Mouse (Mus musculus) megakaryocyte, embryonic 14.5 days (primary cell): ENCODE results near the gene Fut7. TPM values are rescaled to one million over a fixed set of nuclear protein-coding genes. Genes with fewer than 3 reads are reported as not detected.

Source experiments
- H3K27me3 ChIP-seq: replicated peaks from 2 replicates; pipeline ENCODE3; 2012; ENCODE audit warnings: inconsistent platforms
- H3K36me3 ChIP-seq: replicated peaks from 2 replicates; pipeline ENCODE3; 2012; ENCODE audit warnings: low read length, inconsistent platforms, mixed read lengths
- H3K4me1 ChIP-seq: 2 replicates; pipeline ENCODE4 v1.6.1; 2012; ENCODE audit warnings: inconsistent platforms
- H3K4me3 ChIP-seq: replicated peaks from 2 replicates; pipeline ENCODE3; 2012; ENCODE audit warnings: moderate library complexity, mild to moderate bottlenecking, inconsistent platforms
- H3K9me3 ChIP-seq: 2 replicates; pipeline ENCODE4 v1.6.1; 2012; ENCODE audit warnings: inconsistent platforms
- FLI1 ChIP-seq: IDR thresholded peaks from 2 replicates; pipeline ENCODE4 v1.6.1; 2012; ENCODE audit warnings: low read length, inconsistent platforms, mixed read lengths
- GATA1 ChIP-seq: IDR thresholded peaks from 3 replicates; pipeline ENCODE4 v1.6.1; 2012; ENCODE audit warnings: mixed read lengths, low read length, inconsistent platforms, borderline replicate concordance
- polyA plus RNA-seq: library from polyadenylated mRNA; stranded (reverse); fragments of >175 nt; gene quantifications from 2 replicates; pipeline ENCODE4 v1.2.3, GENCODE M21; 2012; ENCODE audit warnings: low replicate concordance; ENCODE audit not compliant: insufficient read depth

Fut7 gene
- polyA plus RNA-seq, 1 experiment: 4.3 TPM

DNA sequence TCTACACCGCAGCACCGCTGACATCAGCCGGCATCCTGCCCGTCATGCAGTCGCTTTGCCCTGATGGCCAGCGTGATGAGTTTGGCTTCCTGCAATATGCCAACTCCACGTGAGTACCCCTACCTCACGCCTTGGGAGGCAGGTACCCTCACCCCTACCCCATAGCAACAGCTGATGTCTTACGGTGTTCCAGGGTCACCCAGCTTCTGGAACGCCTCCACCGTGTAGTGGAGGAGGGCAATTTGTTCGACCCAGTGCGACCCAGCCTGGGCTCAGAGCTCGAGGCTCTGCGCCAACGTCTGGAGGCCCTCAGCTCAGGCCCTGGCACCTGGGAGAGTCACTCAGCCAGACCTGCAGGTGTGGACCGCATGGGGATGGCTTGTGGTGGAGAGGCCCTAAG lies 10.0 kb downstream of the Fut7 start:
- peaks cover 73% of the 10 kb centered on the region for H3K4me1 ChIP-seq
- H3K9me3 ChIP-seq: no peaks in the 10 kb centered on the region
- peaks cover 67% of the 10 kb centered on the region for H3K36me3 ChIP-seq
- H3K27me3 ChIP-seq: peaks cover 59% of the 10 kb centered on the region
- TF ChIP-seq FLI1 (no peak), GATA1 (no peak)
- H3K4me3 ChIP-seq: peak overlapping the region; percentile 12

GRCm38 (mm10) chr2:25434292-25434691 lies 11.2 kb downstream of the Fut7 start:
- H3K4me3 ChIP-seq: no peak overlapping the region
- H3K4me1 ChIP-seq: peaks cover 64% of the 10 kb centered on the region
- TF ChIP-seq FLI1 (no peak), GATA1 (no peak)
- no peaks in the 10 kb centered on the region for H3K9me3 ChIP-seq
- H3K27me3 ChIP-seq: peaks cover 64% of the 10 kb centered on the region
- H3K36me3 ChIP-seq: peaks cover 79% of the 10 kb centered on the region

DNA sequence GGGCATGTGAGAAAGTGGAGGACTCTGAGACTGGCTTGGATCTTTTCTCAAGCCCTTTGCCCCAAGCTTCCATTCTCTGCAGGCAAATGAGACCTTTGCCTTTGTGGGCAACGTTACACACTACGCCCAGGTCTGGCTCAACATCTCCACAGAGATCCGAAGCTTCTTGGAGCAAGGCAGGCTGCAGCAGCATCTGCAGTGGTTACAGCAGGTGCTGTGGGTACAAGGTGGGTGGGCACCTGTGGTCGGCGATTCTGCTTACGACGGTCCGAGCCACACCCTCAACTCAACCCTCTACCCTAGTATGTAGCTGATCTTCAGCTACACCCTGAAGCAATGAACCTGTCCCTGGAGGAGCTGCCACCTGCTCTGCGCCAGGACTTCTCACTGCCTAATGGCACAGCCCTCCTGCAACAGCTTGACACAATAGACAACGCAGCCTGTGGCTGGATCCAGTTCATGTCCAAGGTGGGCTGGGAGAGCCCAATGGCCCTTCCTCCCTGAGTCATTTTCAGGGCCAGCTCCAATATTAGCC lies 13.3 kb downstream of the Fut7 start:
- Histone ChIP-seq H3K4me1 (peaks cover 44% of the 10 kb centered on the region), H3K9me3 (no peaks in the 10 kb centered on the region), H3K4me3 (no peak overlapping the region), H3K36me3 (peaks cover 90% of the 10 kb centered on the region), H3K27me3 (peaks cover 54% of the 10 kb centered on the region)
- TF ChIP-seq GATA1 (no peak), FLI1 (no peak)

DNA sequence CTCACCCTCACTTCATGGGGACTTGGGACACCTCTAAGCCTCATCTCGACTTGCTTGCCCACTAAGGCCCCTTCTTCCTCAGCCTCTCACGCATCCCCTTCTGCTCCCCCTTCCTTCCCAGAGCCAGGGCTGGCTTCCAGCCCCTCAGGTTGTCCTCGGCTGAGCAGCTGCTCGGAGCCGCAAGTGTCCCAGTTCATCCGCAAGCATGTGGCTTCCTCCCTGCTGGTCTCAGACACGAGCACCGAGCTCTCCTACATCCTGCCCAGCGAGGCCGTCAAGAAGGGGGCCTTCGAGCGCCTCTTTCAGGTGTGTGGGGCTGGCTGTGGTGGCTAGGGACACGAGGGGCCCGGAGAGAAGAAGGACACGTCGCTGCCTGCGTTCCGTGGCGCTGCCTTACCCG lies 18.0 kb downstream of the Fut7 start:
- Histone ChIP-seq H3K36me3 (peaks cover 100% of the 10 kb centered on the region), H3K4me3 (no peak overlapping the region), H3K27me3 (peaks cover 42% of the 10 kb centered on the region), H3K9me3 (no peaks in the 10 kb centered on the region), H3K4me1 (peaks cover 6% of the 10 kb centered on the region; the same call in 1 of the 2 replicates)
- TF ChIP-seq FLI1: no peak
- no peak for TF ChIP-seq GATA1

GRCm38 (mm10) chr2:25442682-25443081 lies 19.6 kb downstream of the Fut7 start:
- no peak overlapping the region for H3K4me3 ChIP-seq
- TF ChIP-seq FLI1 (no peak), GATA1 (no peak)

DNA sequence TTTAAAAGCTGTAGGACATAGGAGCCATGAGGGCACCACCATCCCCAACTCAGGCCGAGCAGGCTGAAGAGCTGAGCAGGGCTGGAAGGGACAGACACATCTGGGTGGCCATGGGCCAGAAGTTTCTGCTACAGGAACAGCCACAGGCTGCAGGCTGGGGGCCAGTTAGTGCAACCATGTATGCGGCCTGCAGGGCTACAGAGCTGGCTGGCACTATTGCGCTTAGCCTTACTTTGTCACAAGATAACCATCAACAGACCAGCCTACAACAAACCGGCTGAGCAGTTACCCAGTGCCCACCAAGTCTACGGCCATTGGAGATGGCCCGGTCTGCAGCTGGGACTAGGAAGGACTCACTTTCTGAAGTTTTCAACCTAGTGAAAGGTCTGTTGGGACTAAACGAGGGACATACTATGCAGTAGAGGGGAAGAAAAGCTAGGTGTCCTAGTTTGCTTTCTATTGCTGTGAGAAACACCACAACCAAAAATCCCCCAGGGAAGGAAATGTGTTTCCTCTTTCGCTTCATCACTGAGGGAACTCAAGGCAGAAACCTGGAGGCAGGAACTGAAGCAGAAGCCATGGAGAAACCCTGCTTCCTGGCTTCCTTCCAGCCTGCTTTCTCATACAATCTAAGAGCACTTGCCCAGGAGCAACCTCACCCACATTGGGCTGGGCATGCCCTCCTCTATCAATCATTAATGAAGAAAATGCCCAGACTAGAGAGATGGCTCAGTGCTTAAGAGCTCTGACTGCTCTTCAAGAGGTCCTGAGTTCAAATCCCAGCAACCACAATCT lies 28.0 kb downstream of the Fut7 start:
- H3K36me3 ChIP-seq: peaks cover 34% of the 10 kb centered on the region
- H3K27me3 ChIP-seq: peaks cover 2% of the 10 kb centered on the region
- no peaks in the 10 kb centered on the region for H3K9me3 ChIP-seq
- H3K4me3 ChIP-seq: no peak overlapping the region
- H3K4me1 ChIP-seq: peaks cover 19% of the 10 kb centered on the region
- TF ChIP-seq GATA1: no peak
- no peak for TF ChIP-seq FLI1

More at GRCm38 (mm10) chr2:25442682-25443081, 19.6 kb downstream of the Fut7 start:
- H3K9me3 ChIP-seq: no peaks in the 10 kb centered on the region
- H3K36me3 ChIP-seq: peaks cover 100% of the 10 kb centered on the region
- peaks cover 2% of the 10 kb centered on the region; the same call in 1 of the 2 replicates for H3K4me1 ChIP-seq
- H3K27me3 ChIP-seq: peaks cover 33% of the 10 kb centered on the region

DNA sequence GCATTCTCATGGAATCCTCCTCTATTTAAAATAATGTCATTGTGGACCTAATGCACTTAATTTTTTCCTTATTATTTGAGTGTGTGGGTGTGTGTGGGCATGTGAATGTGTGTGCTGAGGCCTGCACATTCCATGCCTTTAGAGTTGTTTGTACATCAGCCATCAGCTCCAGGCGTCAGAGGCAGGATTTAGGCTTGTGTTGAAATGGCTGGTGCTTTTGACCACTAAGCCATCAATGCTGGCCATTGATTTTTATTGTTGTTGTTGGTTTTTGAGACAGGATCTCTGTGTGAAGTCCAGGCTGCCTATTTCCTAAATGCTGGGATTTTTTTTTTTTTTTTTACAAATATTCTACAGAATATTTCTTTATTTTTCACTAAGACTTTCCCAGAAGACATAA lies 29.9 kb downstream of the Fut7 start:
- H3K4me3 ChIP-seq: no peak overlapping the region
- no peaks in the 10 kb centered on the region for H3K9me3 ChIP-seq
- peaks cover 3% of the 10 kb centered on the region for H3K27me3 ChIP-seq
- TF ChIP-seq GATA1: no peak
- TF ChIP-seq FLI1: no peak
- H3K4me1 ChIP-seq: peaks cover 23% of the 10 kb centered on the region
- peaks cover 27% of the 10 kb centered on the region for H3K36me3 ChIP-seq

DNA sequence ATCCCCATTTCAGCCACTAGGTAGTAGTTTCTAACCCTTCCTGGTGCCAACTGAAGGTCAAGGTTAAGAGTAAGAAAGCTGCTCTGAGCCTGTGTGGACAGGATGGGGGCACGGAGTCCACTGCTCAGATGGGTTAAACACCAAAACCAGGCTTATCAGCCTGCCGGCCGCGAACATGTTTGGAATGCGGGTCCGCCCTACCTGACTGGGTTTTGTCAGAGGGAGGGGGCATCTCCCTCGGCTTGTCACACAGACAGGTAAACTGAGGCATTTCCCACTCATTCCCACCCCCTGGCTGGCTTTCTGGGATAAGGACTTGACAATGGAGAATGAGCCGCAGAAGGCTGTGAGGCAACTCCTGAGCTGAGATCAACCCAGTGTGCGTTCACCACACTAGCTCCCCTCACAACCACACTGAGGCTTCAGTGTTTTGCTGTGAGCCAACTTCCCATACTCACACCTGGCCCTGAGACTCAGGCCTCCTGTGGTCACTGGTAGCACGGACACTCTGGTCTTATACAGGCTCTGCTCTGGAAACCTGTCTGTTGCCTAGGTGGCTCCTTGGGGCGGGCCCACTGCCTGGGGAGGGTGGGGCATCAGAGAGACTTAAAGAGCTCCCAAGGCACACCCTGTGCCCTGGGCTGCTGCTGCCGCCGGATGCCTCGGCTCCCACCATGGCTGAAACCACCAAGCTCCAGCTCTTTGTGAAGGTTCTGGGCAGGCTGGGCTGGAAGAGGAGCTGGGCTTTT lies 33.3 kb downstream of the Fut7 start, which contains the start of gene Clic3:
Gene Clic3 (plus strand): TSS at position 634 of the 749 bp plus-strand sequence.
- Histone ChIP-seq H3K36me3 (peaks cover 33% of the 10 kb centered on the region), H3K4me1 (peaks cover 43% of the 10 kb centered on the region), H3K27me3 (peaks cover 3% of the 10 kb centered on the region), H3K9me3 (no peaks in the 10 kb centered on the region), H3K4me3 (peak within 1 kb of the TSS; percentile 35)
- TF ChIP-seq FLI1 (no peak), GATA1 (no peak)

DNA sequence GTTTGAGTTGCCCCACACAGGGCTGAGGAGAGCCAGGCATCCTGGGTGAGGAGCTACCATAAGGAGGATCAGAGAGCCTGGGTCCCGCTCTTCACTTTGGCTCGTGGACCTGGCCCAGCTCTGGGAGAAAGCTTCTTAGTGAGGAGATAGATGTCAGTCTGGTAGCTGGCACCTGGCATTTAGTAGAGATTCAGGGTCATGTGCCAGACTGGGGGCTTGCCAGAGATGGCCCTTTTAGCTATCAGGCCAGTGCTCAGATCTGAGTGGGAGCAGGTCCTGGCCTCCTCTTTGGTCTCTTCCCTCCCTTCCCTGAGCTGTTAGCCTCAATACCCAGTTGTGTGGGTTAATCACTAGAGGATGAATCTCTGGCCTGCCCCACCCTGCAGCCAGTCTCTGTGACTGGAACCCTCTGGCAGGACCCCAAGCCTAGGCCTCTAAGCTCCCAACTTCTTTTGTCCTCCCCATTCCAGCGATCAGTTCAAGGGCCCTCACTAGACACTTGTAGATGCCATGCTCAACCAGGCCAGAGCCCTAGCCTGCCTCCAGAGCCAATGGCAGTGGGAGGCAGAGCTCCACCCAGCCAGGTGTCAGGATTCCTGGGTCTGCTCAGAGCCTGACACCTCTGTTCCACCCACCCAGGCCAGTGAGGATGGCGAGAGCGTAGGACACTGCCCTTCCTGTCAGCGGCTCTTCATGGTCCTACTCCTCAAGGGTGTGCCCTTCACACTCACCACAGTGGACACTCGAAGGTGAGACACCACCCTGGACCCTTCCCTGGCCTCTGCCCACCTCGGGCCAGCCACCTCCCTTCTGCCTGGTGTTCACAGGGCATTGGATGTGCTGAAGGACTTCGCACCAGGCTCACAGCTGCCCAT lies 34.2 kb downstream of the Fut7 start:
- no peak for TF ChIP-seq FLI1
- no peak for TF ChIP-seq GATA1
- H3K4me1 ChIP-seq: peaks cover 49% of the 10 kb centered on the region
- H3K4me3 ChIP-seq: no peak overlapping the region
- no peaks in the 10 kb centered on the region for H3K9me3 ChIP-seq
- peaks cover 33% of the 10 kb centered on the region for H3K36me3 ChIP-seq
- H3K27me3 ChIP-seq: peaks cover 3% of the 10 kb centered on the region
